Mouse (Mus musculus) heart, adult 2 months (tissue): ENCODE data around the gene Cyp2r1. TPM values are rescaled to one million over a fixed set of nuclear protein-coding genes. Genes with fewer than 3 reads are reported as not detected.
"Not testable (repeated sequence)": the region's sequence is repeated elsewhere in the genome, so short reads cannot be mapped to it uniquely, and the experiment has no call there.

ENCODE experiments used
- DNase-seq, 2 experiments: peaks; one replicate each; pipeline ENCODE4 v3.0.0; 2021
- H3K27ac ChIP-seq: fragments of 200-600 bp; 2 replicates; pipeline ENCODE4 v1.8.1; 2022
- H3K27me3 ChIP-seq: fragments of 200-500 bp; 2 replicates; pipeline ENCODE4 v1.6.1; 2012; ENCODE audit warnings: mild to moderate bottlenecking, low read length, inconsistent platforms, mixed read lengths; ENCODE audit not compliant: control insufficient read depth, insufficient read depth
- H3K36me3 ChIP-seq: fragments of 200-500 bp; 2 replicates; pipeline ENCODE4 v1.6.1; 2012; ENCODE audit warnings: low read length, inconsistent platforms; ENCODE audit not compliant: control insufficient read depth, insufficient read depth
- H3K4me1 ChIP-seq: fragments of 200-500 bp; 2 replicates; pipeline ENCODE4 v1.6.1; 2011; ENCODE audit warnings: low read length; ENCODE audit not compliant: control insufficient read depth, insufficient read depth
- H3K4me3 ChIP-seq: fragments of 200-600 bp; 2 replicates; pipeline ENCODE4 v1.8.1; 2022
- H3K79me2 ChIP-seq: fragments of 200-500 bp; replicated peaks from 2 replicates; pipeline ENCODE4 v1.6.1; 2012; ENCODE audit warnings: mild to moderate bottlenecking, inconsistent platforms, low read length, moderate library complexity, mixed read lengths; ENCODE audit not compliant: control insufficient read depth, insufficient read depth
- H3K9ac ChIP-seq: fragments of 200-500 bp; 2 replicates; pipeline ENCODE4 v1.6.1; 2012; ENCODE audit warnings: low read depth, mild to moderate bottlenecking, control low read depth, inconsistent platforms, low read length, mixed read lengths
- CTCF ChIP-seq: fragments of 200-600 bp; IDR thresholded peaks from 2 replicates; pipeline ENCODE4 v1.8.1; 2022; ENCODE audit warnings: antibody characterized with exemption, mild to moderate bottlenecking, moderate library complexity
- EP300 ChIP-seq: fragments of 200-500 bp; IDR thresholded peaks from 2 replicates; pipeline ENCODE4 v1.6.1; 2011; ENCODE audit warnings: low read depth, low read length, control low read depth; ENCODE audit not compliant: insufficient read depth
- POLR2A ChIP-seq: fragments of 200-500 bp; IDR thresholded peaks from 2 replicates; pipeline ENCODE4 v1.6.1; 2011; ENCODE audit warnings: mild to moderate bottlenecking, low read depth, low read length, control low read depth; ENCODE audit not compliant: insufficient read depth
- whole genome bisulfite sequencing: fragments of 180-500 bp; shearing (Covaris S2); methylation state at CpG from one replicate; pipeline ENCODE4 v1.1.7; 2018; 5-methylcytosine and 5-hydroxymethylcytosine counted together
- intact Hi-C: fragments of 180-260 bp; cut with DNase I; formaldehyde crosslinking; loops from one replicate; pipeline ENCODE4 v1.15.1; 2025
- long read RNA-seq: library from polyadenylated mRNA; stranded (forward); transcript quantifications from one replicate; pipeline ENCODE4 v2.0.0, GENCODE M21; 2021
- polyA plus RNA-seq: library from polyadenylated mRNA; depleted of rRNA; stranded (reverse); fragments of >200 nt; gene quantifications from 2 replicates; pipeline ENCODE4 v1.2.3, GENCODE M21; 2012; rRNA removed
- total RNA-seq, 2 experiments: library from RNA; stranded (reverse); gene quantifications; 2 replicates each; pipeline ENCODE4 v1.2.3; 2021

Cyp2r1 gene
- under 1 TPM; 0.47 to 0.52 TPM for total RNA-seq
- polyA plus RNA-seq, result 0.12 and 0.15 TPM in 2 replicates
- long read RNA-seq, result 0 reads

GRCm38 (mm10) chr7:114562531-114563241, at the start of gene Cyp2r1:
Cyp2r1 (minus strand) TSS chr7:114562972.
- H3K4me3 ChIP-seq, result peak within 1 kb of the TSS; percentile 75
- intact Hi-C loops, result no loop called here
- TF ChIP-seq POLR2A, result no peak
- no peak for TF ChIP-seq EP300
- TF ChIP-seq CTCF, result peak; percentile 50
- H3K36me3 ChIP-seq, result no peaks in the 10 kb centered on the region
- H3K27ac ChIP-seq, result peak within 1 kb of the TSS; percentile 64
- DNase-seq, result peak; percentile 92 to 93
- H3K9ac ChIP-seq, result peak within 1 kb of the TSS; percentile 62
- no peaks in the 10 kb centered on the region for H3K4me1 ChIP-seq
- no peaks in the 10 kb centered on the region for H3K27me3 ChIP-seq
- 2% methylated on average over 56 of the region's 56 CpGs for WGBS
- no peaks in the 10 kb centered on the region for H3K79me2 ChIP-seq

- WGBS, result 92% methylated on average over 8 of the region's 8 CpGs
- intact Hi-C loops, H3K9ac ChIP-seq, H3K4me3 ChIP-seq, H3K4me1 ChIP-seq, H3K79me2 ChIP-seq, DNase-seq, H3K36me3 ChIP-seq, H3K27ac ChIP-seq, H3K27me3 ChIP-seq: not testable (repeated sequence)
Observed at GRCm38 (mm10) chr7:114594391-114594790, 31.6 kb upstream of the Cyp2r1 start.

- intact Hi-C loops, result loop anchor here (5.0 kb wide), 2 partner anchors 90 to 135 kb away; partner anchors contain the start of gene Calcb
- Histone ChIP-seq H3K27ac (no peak overlapping the region), H3K4me3 (no peak overlapping the region), H3K36me3 (no peaks in the 10 kb centered on the region), H3K4me1 (peaks cover 3% of the 10 kb centered on the region), H3K79me2 (no peaks in the 10 kb centered on the region), H3K27me3 (no peaks in the 10 kb centered on the region), H3K9ac (no peak overlapping the region)
- WGBS, result 34% methylated on average over 2 of the region's 2 CpGs
- no peak for DNase-seq
- TF ChIP-seq CTCF (no peak), POLR2A (no peak), EP300 (no peak)
Observed at GRCm38 (mm10) chr7:114582441-114582840, 19.7 kb upstream of the Cyp2r1 start.

GRCm38 (mm10) chr7:114581200-114581599, 18.4 kb upstream of the Cyp2r1 start:
- TF ChIP-seq POLR2A (no peak), CTCF (no peak), EP300 (no peak)
- H3K36me3 ChIP-seq, result no peaks in the 10 kb centered on the region
- no peak overlapping the region for H3K27ac ChIP-seq
- no peaks in the 10 kb centered on the region for H3K27me3 ChIP-seq
- no peak overlapping the region for H3K4me3 ChIP-seq
- 58% methylated on average over 5 of the region's 5 CpGs for WGBS
- DNase-seq, result no peak
- H3K9ac ChIP-seq, result no peak overlapping the region
- H3K79me2 ChIP-seq, result no peaks in the 10 kb centered on the region
- peaks cover 4% of the 10 kb centered on the region for H3K4me1 ChIP-seq
- intact Hi-C loops, result loop anchor here (2.0 to 5.0 kb wide), 3 partner anchors 54 to 136 kb away; partner anchors contain the start of gene Calcb

- H3K4me3 ChIP-seq, result no peak overlapping the region
- peaks cover 4% of the 10 kb centered on the region for H3K4me1 ChIP-seq
- WGBS, result 11% methylated on average over 4 of the region's 4 CpGs
- H3K9ac ChIP-seq, result no peak overlapping the region
- H3K27me3 ChIP-seq, result no peaks in the 10 kb centered on the region
- peak; percentile 11 to 32 for DNase-seq
- intact Hi-C loops, result loop anchor here (1.0 to 5.0 kb wide), 4 partner anchors 54 to 237 kb away; partner anchors contain the start of gene Calcb
- no peaks in the 10 kb centered on the region for H3K36me3 ChIP-seq
- no peaks in the 10 kb centered on the region for H3K79me2 ChIP-seq
- no peak overlapping the region for H3K27ac ChIP-seq
- TF ChIP-seq POLR2A, result no peak
- TF ChIP-seq CTCF, result peak; percentile 90
Observed at GRCm38 (mm10) chr7:114580426-114580825, 17.7 kb upstream of the Cyp2r1 start.

GRCm38 (mm10) chr7:114577665-114578064, 14.9 kb upstream of the Cyp2r1 start:
- Histone ChIP-seq H3K4me1 (peaks cover 4% of the 10 kb centered on the region), H3K9ac (no peak overlapping the region), H3K4me3 (no peak overlapping the region), H3K79me2 (no peaks in the 10 kb centered on the region), H3K27me3 (no peaks in the 10 kb centered on the region), H3K27ac (no peak overlapping the region), H3K36me3 (no peaks in the 10 kb centered on the region)
- intact Hi-C loops, result no loop called here
- DNase-seq, result no peak
- WGBS, result 84% methylated on average over 1 of the region's 1 CpGs
- no peak for TF ChIP-seq POLR2A
- no peak for TF ChIP-seq CTCF
- no peak for TF ChIP-seq EP300
